Mouse (Mus musculus): ENCODE results near the gene Clgn. TPM values are rescaled to one million over a fixed set of nuclear protein-coding genes. Genes with fewer than 3 reads are reported as not detected.

Gene Clgn
- polyA plus RNA-seq, 1 experiment from 2014 or later, result 3.1 TPM

- H3K4me2 ChIP-seq, result no peak overlapping the region
- H3K27me3 ChIP-seq, result no peaks in the 10 kb centered on the region
- no peak for ATAC-seq (ENCODE audit: insufficient number of reproducible peaks, insufficient read depth, low FRiP score, low TSS enrichment, low read depth)
- no peaks in the 10 kb centered on the region for H3K9me3 ChIP-seq
- H3K4me3 ChIP-seq (replicated peaks), result no peak overlapping the region
- 24% methylated on average over 3 of the region's 3 CpGs for WGBS
- H3K9ac ChIP-seq (replicated peaks), result no peak overlapping the region
- H3K4me1 ChIP-seq (replicated peaks), result no peaks in the 10 kb centered on the region
- no peaks in the 10 kb centered on the region for H3K36me3 ChIP-seq
- H3K27ac ChIP-seq, result no peak overlapping the region
Measured at GRCm38 (mm10) chr8:83451056-83451455, 61.4 kb downstream of the Clgn start.

GRCm38 (mm10) chr8:83457121-83457520 is 67.5 kb downstream of the Clgn start:
- no peak overlapping the region for H3K4me3 ChIP-seq (replicated peaks)
- H3K27ac ChIP-seq, result no peak overlapping the region
- H3K4me2 ChIP-seq, result no peak overlapping the region
- no peaks in the 10 kb centered on the region for H3K4me1 ChIP-seq (replicated peaks)
- no peak for ATAC-seq (ENCODE audit: insufficient number of reproducible peaks, insufficient read depth, low FRiP score, low TSS enrichment, low read depth)
- WGBS, result 65% methylated on average over 6 of the region's 6 CpGs
- no peaks in the 10 kb centered on the region for H3K36me3 ChIP-seq
- no peaks in the 10 kb centered on the region for H3K27me3 ChIP-seq
- H3K9ac ChIP-seq (replicated peaks), result no peak overlapping the region
- H3K9me3 ChIP-seq, result no peaks in the 10 kb centered on the region

- no peaks in the 10 kb centered on the region for H3K36me3 ChIP-seq
- no peak within 1 kb of the TSS for H3K27ac ChIP-seq
- H3K4me3 ChIP-seq (replicated peaks), result no peak within 1 kb of the TSS
- H3K9ac ChIP-seq (replicated peaks), result no peak within 1 kb of the TSS
- ATAC-seq (ENCODE audit: insufficient number of reproducible peaks, insufficient read depth, low FRiP score, low TSS enrichment, low read depth), result no peak
- no peaks in the 10 kb centered on the region for H3K4me1 ChIP-seq (replicated peaks)
- no peaks in the 10 kb centered on the region for H3K27me3 ChIP-seq
- H3K4me2 ChIP-seq, result no peak within 1 kb of the TSS
- H3K9me3 ChIP-seq, result no peaks in the 10 kb centered on the region
- WGBS, result 81% methylated on average over 14 of the region's 14 CpGs
Measured at GRCm38 (mm10) chr8:83458222-83458621, 68.6 kb downstream of the Clgn start, which contains the start of gene Scoc. TSS of gene Scoc (minus strand) at chr8:83458391.

GRCm38 (mm10) chr8:83459606-83460005 is 69.9 kb downstream of the Clgn start:
- H3K9ac ChIP-seq (replicated peaks), result no peak overlapping the region
- H3K4me1 ChIP-seq (replicated peaks), result no peaks in the 10 kb centered on the region
- no peak overlapping the region for H3K4me2 ChIP-seq
- no peak overlapping the region for H3K27ac ChIP-seq
- ATAC-seq (ENCODE audit: insufficient number of reproducible peaks, insufficient read depth, low FRiP score, low TSS enrichment, low read depth), result no peak
- no peaks in the 10 kb centered on the region for H3K36me3 ChIP-seq
- H3K4me3 ChIP-seq (replicated peaks), result no peak overlapping the region
- no peaks in the 10 kb centered on the region for H3K9me3 ChIP-seq
- H3K27me3 ChIP-seq, result no peaks in the 10 kb centered on the region
- WGBS, result 71% methylated on average over 3 of the region's 3 CpGs

Other genes with a start within 250 kb of the Clgn start
- 1.7 and 2.0 TPM in 2 replicates for gene Tbc1d9, start 224.5 kb upstream of the Clgn start, polyA plus RNA-seq (2016; fragmentation: Nextera tagmentation; extraction: Ambion mirVana)
- 1.6 TPM in 2 replicates for gene Gm10645, start 223.7 kb upstream of the Clgn start, polyA plus RNA-seq (2016; fragmentation: Nextera tagmentation; extraction: Ambion mirVana)
- not detected in 2 replicates for gene Ucp1, start 99.5 kb upstream of the Clgn start, polyA plus RNA-seq (2016; fragmentation: Nextera tagmentation; extraction: Ambion mirVana)
- gene Elmod2, start 57.4 kb upstream of the Clgn start, polyA plus RNA-seq (2016; fragmentation: Nextera tagmentation; extraction: Ambion mirVana), result 25.3 and 25.4 TPM in 2 replicates
- gene Mgat4d, start 41.4 kb upstream of the Clgn start, polyA plus RNA-seq (2016; fragmentation: Nextera tagmentation; extraction: Ambion mirVana), result not detected in 2 replicates
- 109 and 127 TPM in 2 replicates for gene Scoc, start 68.5 kb downstream of the Clgn start, polyA plus RNA-seq (2016; fragmentation: Nextera tagmentation; extraction: Ambion mirVana)
- not detected in 2 replicates for gene Olfr370, start 145.9 kb downstream of the Clgn start, polyA plus RNA-seq (2016; fragmentation: Nextera tagmentation; extraction: Ambion mirVana)
- 302 and 305 TPM in 2 replicates for gene Ndufb7, start 176.8 kb downstream of the Clgn start, polyA plus RNA-seq (2016; fragmentation: Nextera tagmentation; extraction: Ambion mirVana)
- 577 and 580 TPM in 2 replicates for gene Tecr, start 218.1 kb downstream of the Clgn start, polyA plus RNA-seq (2016; fragmentation: Nextera tagmentation; extraction: Ambion mirVana)
- 68.4 and 72.8 TPM in 2 replicates for gene Dnajb1, start 218.3 kb downstream of the Clgn start, polyA plus RNA-seq (2016; fragmentation: Nextera tagmentation; extraction: Ambion mirVana)